Mouse (Mus musculus): ENCODE results near the gene Gfpt2. TPM values are rescaled to one million over a fixed set of nuclear protein-coding genes. Genes with fewer than 3 reads are reported as not detected.

Gene Gfpt2
- polyA plus RNA-seq, 1 experiment from 2014 or later, result 10.4 TPM

DNA sequence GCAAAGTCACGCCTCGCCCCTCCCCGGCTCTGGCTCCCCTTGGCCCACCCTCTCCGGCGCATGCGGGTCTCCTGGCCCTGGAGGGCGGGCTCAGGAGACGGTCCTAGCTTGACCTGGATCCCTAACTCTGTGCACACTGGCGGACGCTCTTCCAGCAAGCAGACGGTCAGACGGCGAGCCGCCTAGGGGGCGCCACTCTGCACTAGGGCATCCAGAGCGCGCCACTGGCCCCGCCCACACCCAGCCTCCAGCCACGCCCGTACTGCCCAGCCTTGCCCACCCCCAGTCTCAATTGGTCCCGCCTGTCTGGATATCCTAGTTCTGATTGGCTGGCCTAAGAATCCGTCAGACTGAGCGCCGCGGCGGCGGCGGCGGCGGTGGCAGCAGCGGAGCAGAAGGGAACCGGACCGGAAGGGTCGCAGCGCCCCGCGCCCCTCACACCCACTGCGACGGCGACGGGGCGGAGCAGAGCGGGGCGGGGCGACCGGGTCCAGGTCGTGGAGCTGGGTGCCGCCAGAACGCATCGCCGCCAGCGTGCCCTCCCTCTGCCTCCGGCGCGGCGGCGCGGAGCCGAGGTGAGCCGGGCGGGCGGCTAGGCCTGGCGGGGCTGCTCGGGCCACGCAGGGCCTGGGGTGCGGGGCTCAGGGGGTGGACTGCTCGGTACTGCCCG is 52.6 kb downstream of the Gfpt2 start, which contains the start of gene Mapk9:
Gene Mapk9, plus strand, starts transcription at position 351 of the 670 bp plus-strand sequence.
- H3K4me1 ChIP-seq (ENCODE audit: insufficient read depth), result peaks cover 9% of the 10 kb centered on the region; the same call in 1 of the 2 replicates
- peak within 1 kb of the TSS; percentile 83 for H3K4me2 ChIP-seq
- DNase-seq (peak; percentile 98), ATAC-seq (ENCODE audit: insufficient read depth) (peak; percentile 99)
- no peaks in the 10 kb centered on the region for H3K27me3 ChIP-seq (ENCODE audit: insufficient read depth, low read length)
- under 1% methylated on average over 64 of the region's 68 CpGs for WGBS
- peak within 1 kb of the TSS; percentile 81 for H3K27ac ChIP-seq (ENCODE audit: low read depth)
- H3K9ac ChIP-seq, result peak within 1 kb of the TSS; percentile 86
- no peaks in the 10 kb centered on the region for H3K9me3 ChIP-seq (ENCODE audit: low read depth, low read length)
- peak; percentile 87 for TF ChIP-seq CTCF (IDR thresholded peaks at IDR 0.05; ENCODE audit: low read depth)
- H3K36me3 ChIP-seq (ENCODE audit: insufficient read depth), result 0 out of 2 replicates have a peak, but pooled peaks cover 4% of the 10 kb centered on the region
- peak within 1 kb of the TSS; percentile 84 for H3K4me3 ChIP-seq (ENCODE audit: low read depth, low read length)

DNA sequence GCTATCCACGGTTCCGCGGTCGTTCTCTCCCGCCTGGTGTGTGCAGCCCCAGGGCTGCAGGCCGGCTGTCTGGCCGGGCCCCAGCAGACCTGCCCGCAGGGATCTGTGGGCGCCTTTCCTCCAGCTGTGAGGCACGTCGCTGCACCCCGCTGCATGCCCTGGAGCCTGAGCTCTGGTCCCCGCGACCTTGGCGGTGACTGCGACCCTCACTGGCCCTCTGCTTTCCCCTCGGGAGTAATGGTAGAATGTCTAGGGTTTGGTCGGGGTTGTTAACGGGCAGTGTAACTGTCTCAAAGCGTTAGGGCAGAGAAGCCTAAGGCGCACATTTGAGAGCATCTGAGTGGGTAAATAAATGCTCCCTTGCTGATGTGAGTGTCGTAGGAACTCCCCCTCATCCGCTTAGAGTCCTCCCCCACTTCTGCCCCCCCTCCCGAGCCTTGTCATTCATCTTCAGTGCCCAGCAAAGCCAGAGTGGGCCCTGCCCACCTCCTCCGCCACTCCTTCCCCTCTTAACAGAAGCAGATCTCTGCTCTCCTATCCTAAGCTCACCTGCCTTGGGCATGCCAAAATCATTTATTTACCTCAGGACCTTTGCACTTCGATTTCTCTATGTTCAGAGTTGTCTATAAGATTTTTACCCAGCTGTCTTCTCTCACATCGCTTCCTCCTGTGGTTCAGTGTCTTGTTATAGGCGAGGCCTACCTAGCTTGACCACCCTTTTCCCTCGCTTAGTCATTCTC is 53.3 kb downstream of the Gfpt2 start:
- no peak for TF ChIP-seq CTCF (IDR thresholded peaks at IDR 0.05; ENCODE audit: low read depth)
- Histone ChIP-seq H3K27ac (ENCODE audit: low read depth) (peak overlapping the region; percentile 81), H3K4me1 (ENCODE audit: insufficient read depth) (peaks cover 9% of the 10 kb centered on the region; the same call in 1 of the 2 replicates), H3K9ac (peak overlapping the region; percentile 86), H3K36me3 (ENCODE audit: insufficient read depth) (0 out of 2 replicates have a peak, but pooled peaks cover 4% of the 10 kb centered on the region), H3K4me2 (peak overlapping the region; percentile 83), H3K4me3 (ENCODE audit: low read depth, low read length) (peak overlapping the region; percentile 84), H3K27me3 (ENCODE audit: insufficient read depth, low read length) (no peaks in the 10 kb centered on the region), H3K9me3 (ENCODE audit: low read depth, low read length) (no peaks in the 10 kb centered on the region)
- 7% methylated on average over 29 of the region's 29 CpGs for WGBS
- peak; percentile 3; the same call in 1 of the 2 replicates for ATAC-seq (ENCODE audit: insufficient read depth)
- DNase-seq, result peak; percentile 48

DNA sequence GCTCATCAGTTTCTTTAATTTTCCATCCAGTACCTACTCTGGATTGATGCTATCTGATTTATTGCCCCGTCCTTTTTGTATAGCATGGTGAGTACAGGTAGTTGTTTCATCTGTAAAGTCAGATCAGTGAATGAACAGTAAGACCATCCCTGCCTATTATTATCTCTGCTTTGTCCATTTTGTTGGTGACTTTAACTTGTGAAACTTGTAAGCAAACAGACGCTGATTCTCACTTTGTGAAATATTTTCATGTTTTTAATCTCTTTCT is 53.8 kb downstream of the Gfpt2 start:
- H3K27ac ChIP-seq (ENCODE audit: low read depth), result no peak overlapping the region
- H3K9me3 ChIP-seq (ENCODE audit: low read depth, low read length), result no peaks in the 10 kb centered on the region
- WGBS, result 65% methylated on average over 2 of the region's 2 CpGs
- peak overlapping the region; percentile 84 for H3K4me3 ChIP-seq (ENCODE audit: low read depth, low read length)
- DNase-seq (no peak), ATAC-seq (ENCODE audit: insufficient read depth) (no peak)
- H3K9ac ChIP-seq, result peak overlapping the region; percentile 86
- H3K27me3 ChIP-seq (ENCODE audit: insufficient read depth, low read length), result no peaks in the 10 kb centered on the region
- H3K36me3 ChIP-seq (ENCODE audit: insufficient read depth), result 0 out of 2 replicates have a peak, but pooled peaks cover 4% of the 10 kb centered on the region
- peak overlapping the region; percentile 83 for H3K4me2 ChIP-seq
- no peak for TF ChIP-seq CTCF (IDR thresholded peaks at IDR 0.05; ENCODE audit: low read depth)
- H3K4me1 ChIP-seq (ENCODE audit: insufficient read depth), result peaks cover 9% of the 10 kb centered on the region; the same call in 1 of the 2 replicates

DNA sequence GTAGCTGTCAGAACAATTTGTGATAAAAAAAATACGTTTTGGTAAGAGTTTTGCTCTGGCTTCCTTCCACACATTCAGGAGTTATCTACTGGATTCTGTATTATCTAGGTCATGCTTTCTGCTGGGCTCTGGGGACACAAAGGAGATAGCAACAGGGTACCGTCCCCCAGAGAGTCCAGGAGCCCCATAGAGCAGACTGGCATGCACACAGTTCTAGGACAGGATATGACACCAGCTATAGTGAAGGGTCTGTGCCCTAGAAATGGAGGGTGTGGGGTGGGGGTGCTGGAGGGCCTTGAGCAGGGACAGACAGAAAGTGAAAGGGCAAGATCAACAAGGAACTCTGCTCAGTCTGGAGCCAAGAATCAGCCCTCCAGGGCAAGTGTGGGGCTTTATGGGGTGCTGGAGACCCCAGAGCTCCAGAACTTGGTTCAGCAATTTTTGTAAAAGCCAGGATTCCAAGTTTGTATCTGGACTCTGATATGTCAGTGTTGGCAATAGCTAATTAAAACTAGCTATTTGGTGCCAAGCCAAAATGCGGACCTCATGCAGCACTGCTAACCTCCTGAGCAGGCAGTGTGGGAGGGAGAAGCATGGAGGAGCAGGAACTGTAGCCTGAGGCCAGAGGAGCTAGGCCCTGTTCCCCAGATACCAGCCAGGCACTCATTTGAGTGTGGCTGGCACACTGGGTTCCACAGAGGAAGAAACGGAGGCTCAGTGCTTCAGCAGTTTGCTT is 54.3 kb downstream of the Gfpt2 start:
- H3K27ac ChIP-seq (ENCODE audit: low read depth), result no peak overlapping the region
- H3K27me3 ChIP-seq (ENCODE audit: insufficient read depth, low read length), result no peaks in the 10 kb centered on the region
- no peak for ATAC-seq (ENCODE audit: insufficient read depth)
- 0 out of 2 replicates have a peak, but pooled peaks cover 4% of the 10 kb centered on the region for H3K36me3 ChIP-seq (ENCODE audit: insufficient read depth)
- H3K4me2 ChIP-seq, result peak overlapping the region; percentile 83
- H3K4me3 ChIP-seq (ENCODE audit: low read depth, low read length), result no peak overlapping the region
- 61% methylated on average over 4 of the region's 4 CpGs for WGBS
- TF ChIP-seq CTCF (IDR thresholded peaks at IDR 0.05; ENCODE audit: low read depth), result no peak
- no peaks in the 10 kb centered on the region for H3K9me3 ChIP-seq (ENCODE audit: low read depth, low read length)
- H3K9ac ChIP-seq, result no peak overlapping the region; the same call in 1 of the 2 replicates
- DNase-seq, result no peak
- H3K4me1 ChIP-seq (ENCODE audit: insufficient read depth), result peaks cover 9% of the 10 kb centered on the region; the same call in 1 of the 2 replicates

DNA sequence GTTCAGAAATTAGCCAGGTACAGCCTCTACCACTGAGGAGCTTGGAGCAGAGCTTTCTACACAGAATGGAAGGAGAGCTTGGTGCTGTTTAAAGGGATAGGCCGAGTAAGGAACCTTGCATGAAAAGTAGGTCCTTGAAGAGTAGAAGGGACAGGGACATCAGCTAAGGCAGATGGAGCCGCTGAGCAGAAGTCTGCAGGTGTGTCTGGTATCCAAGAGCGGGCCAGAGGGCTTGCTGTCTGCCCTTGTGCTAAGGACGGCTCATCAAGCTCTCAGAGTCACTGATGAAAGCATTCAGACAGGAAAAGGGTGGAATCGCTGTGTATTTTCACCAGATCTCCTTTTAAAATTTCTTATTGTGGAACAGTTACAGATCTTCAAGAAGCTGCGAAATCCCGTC is 56.4 kb downstream of the Gfpt2 start:
- no peak overlapping the region for H3K4me3 ChIP-seq (ENCODE audit: low read depth, low read length)
- no peak overlapping the region for H3K27ac ChIP-seq (ENCODE audit: low read depth)
- no peak overlapping the region for H3K4me2 ChIP-seq
- no peak overlapping the region for H3K9ac ChIP-seq
- DNase-seq, result no peak
- H3K36me3 ChIP-seq (ENCODE audit: insufficient read depth), result peaks cover 13% of the 10 kb centered on the region; the same call in 1 of the 2 replicates
- H3K27me3 ChIP-seq (ENCODE audit: insufficient read depth, low read length), result no peaks in the 10 kb centered on the region
- no peak for ATAC-seq (ENCODE audit: insufficient read depth)
- WGBS, result 85% methylated on average over 7 of the region's 7 CpGs
- H3K9me3 ChIP-seq (ENCODE audit: low read depth, low read length), result no peaks in the 10 kb centered on the region
- no peak for TF ChIP-seq CTCF (IDR thresholded peaks at IDR 0.05; ENCODE audit: low read depth)
- peaks cover 9% of the 10 kb centered on the region; the same call in 1 of the 2 replicates for H3K4me1 ChIP-seq (ENCODE audit: insufficient read depth)

DNA sequence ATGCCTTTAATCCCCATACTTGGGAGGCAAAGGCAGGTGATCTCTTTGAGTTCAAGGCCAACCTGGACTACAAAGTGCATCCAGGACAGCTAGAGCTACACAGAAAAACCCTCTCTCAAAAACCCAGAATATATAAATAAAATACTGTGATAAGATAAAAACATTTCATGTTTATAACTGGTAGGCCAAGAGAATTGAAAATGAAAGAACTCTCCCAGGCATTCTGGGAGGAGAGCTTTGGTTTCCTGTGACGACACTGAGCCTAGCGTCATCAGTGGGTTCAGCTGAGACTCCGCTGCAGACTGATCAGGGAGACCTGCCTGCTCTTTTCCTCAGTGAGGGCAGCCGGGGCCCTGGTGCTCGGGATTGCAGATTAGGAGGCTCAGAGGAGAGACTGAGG is 61.2 kb downstream of the Gfpt2 start:
- Histone ChIP-seq H3K4me2 (no peak overlapping the region), H3K27ac (ENCODE audit: low read depth) (no peak overlapping the region), H3K9ac (no peak overlapping the region), H3K4me3 (ENCODE audit: low read depth, low read length) (no peak overlapping the region), H3K9me3 (ENCODE audit: low read depth, low read length) (no peaks in the 10 kb centered on the region), H3K27me3 (ENCODE audit: insufficient read depth, low read length) (no peaks in the 10 kb centered on the region), H3K36me3 (ENCODE audit: insufficient read depth) (peaks cover 26% of the 10 kb centered on the region; the same call in 1 of the 2 replicates), H3K4me1 (ENCODE audit: insufficient read depth) (no peaks in the 10 kb centered on the region)
- DNase-seq (no peak), ATAC-seq (ENCODE audit: insufficient read depth) (no peak)
- 69% methylated on average over 5 of the region's 5 CpGs for WGBS
- no peak for TF ChIP-seq CTCF (IDR thresholded peaks at IDR 0.05; ENCODE audit: low read depth)
